Mouse (Mus musculus) intestine, embryonic 15.5 days (tissue): ENCODE data around the gene Lrrc29. TPM values are rescaled to one million over a fixed set of nuclear protein-coding genes. Genes with fewer than 3 reads are reported as not detected.

Experiments
- ATAC-seq: fragments of 200-750 bp; cut with Nextera tagmentation; 2 replicates; pipeline ENCODE4 v1.8.0; 2017; ENCODE audit warnings: moderate TSS enrichment, moderate library complexity
- H3K27ac ChIP-seq: fragments of 300-500 bp; sonication (generic); 2 replicates; pipeline ENCODE4 v1.5.1; 2015; ENCODE audit warnings: mild to moderate bottlenecking, inconsistent platforms
- H3K27me3 ChIP-seq: fragments of 300-500 bp; sonication (generic); replicated peaks from 2 replicates; pipeline ENCODE4 v1.6.1; 2015; ENCODE audit warnings: inconsistent platforms
- H3K36me3 ChIP-seq: fragments of 300-500 bp; sonication (generic); 2 replicates; pipeline ENCODE4 v1.6.1; 2015; ENCODE audit warnings: inconsistent platforms
- H3K4me1 ChIP-seq: fragments of 300-500 bp; sonication (generic); replicated peaks from 2 replicates; pipeline ENCODE4 v1.6.1; 2015; ENCODE audit warnings: inconsistent platforms
- H3K4me2 ChIP-seq: fragments of 300-500 bp; sonication (generic); replicated peaks from 2 replicates; pipeline ENCODE4 v1.6.1; 2015; ENCODE audit warnings: mild to moderate bottlenecking, inconsistent platforms
- H3K4me3 ChIP-seq: fragments of 300-500 bp; sonication (generic); replicated peaks from 2 replicates; pipeline ENCODE4 v1.5.1; 2015; ENCODE audit warnings: inconsistent platforms
- H3K9ac ChIP-seq: fragments of 300-500 bp; sonication (generic); 2 replicates; pipeline ENCODE4 v1.6.1; 2015; ENCODE audit warnings: inconsistent platforms
- H3K9me3 ChIP-seq: fragments of 300-500 bp; sonication (generic); 2 replicates; pipeline ENCODE4 v1.6.1; 2016; ENCODE audit warnings: inconsistent platforms
- WGBS: fragments of 180-500 bp; shearing (Covaris S2); methylation state at CpG from one replicate; pipeline ENCODE4 v1.1.7; 2015; 5-methylcytosine and 5-hydroxymethylcytosine counted together
- polyA plus RNA-seq: library from polyadenylated mRNA; unstranded; fragments of >200 nt; fragmentation: Nextera tagmentation; extraction: Ambion mirVana; gene quantifications from 2 replicates; pipeline ENCODE4 v1.2.1, GENCODE M21; 2015

Lrrc29 gene
- polyA plus RNA-seq, 1 experiment from 2014 or later, result 1.3 TPM

GRCm38 (mm10) chr8:105278911-105279334 is 47.2 kb downstream of the Lrrc29 start:
- no peak overlapping the region for H3K27ac ChIP-seq
- H3K9me3 ChIP-seq, result no peaks in the 10 kb centered on the region
- H3K9ac ChIP-seq, result no peak overlapping the region
- H3K4me3 ChIP-seq, result peak overlapping the region; percentile 15
- peaks cover 59% of the 10 kb centered on the region for H3K27me3 ChIP-seq
- ATAC-seq, result peak; percentile 63
- peaks cover 22% of the 10 kb centered on the region for H3K4me1 ChIP-seq
- no peaks in the 10 kb centered on the region for H3K36me3 ChIP-seq
- H3K4me2 ChIP-seq, result peak overlapping the region; percentile 63
- 3% methylated on average over 28 of the region's 28 CpGs for WGBS

GRCm38 (mm10) chr8:105276292-105277120 is 49.6 kb downstream of the Lrrc29 start:
- Histone ChIP-seq H3K4me3 (peak overlapping the region; percentile 43), H3K4me2 (peak overlapping the region; percentile 84), H3K36me3 (no peaks in the 10 kb centered on the region), H3K9ac (peak overlapping the region; percentile 38), H3K27me3 (peaks cover 76% of the 10 kb centered on the region), H3K4me1 (peaks cover 22% of the 10 kb centered on the region), H3K27ac (no peak overlapping the region), H3K9me3 (no peaks in the 10 kb centered on the region)
- WGBS, result 3% methylated on average over 30 of the region's 30 CpGs
- ATAC-seq, result peak; percentile 67

GRCm38 (mm10) chr8:105275840-105276239 is 50.2 kb downstream of the Lrrc29 start, which contains the start of gene Nol3:
Gene Nol3, plus strand, starts transcription at chr8:105276140.
- Histone ChIP-seq H3K4me1 (peaks cover 24% of the 10 kb centered on the region), H3K9ac (peak within 1 kb of the TSS; percentile 38), H3K9me3 (no peaks in the 10 kb centered on the region), H3K4me2 (peak within 1 kb of the TSS; percentile 84), H3K4me3 (peak within 1 kb of the TSS; percentile 43), H3K27me3 (peaks cover 83% of the 10 kb centered on the region), H3K27ac (no peak within 1 kb of the TSS), H3K36me3 (no peaks in the 10 kb centered on the region)
- 5% methylated on average over 10 of the region's 10 CpGs for WGBS
- no peak; the same call in 1 of the 2 replicates for ATAC-seq

GRCm38 (mm10) chr8:105275387-105275786 is 50.7 kb downstream of the Lrrc29 start:
- H3K36me3 ChIP-seq, result no peaks in the 10 kb centered on the region
- no peak overlapping the region for H3K27ac ChIP-seq
- H3K4me3 ChIP-seq, result peak overlapping the region; percentile 43; the same call in 1 of the 2 replicates
- H3K9me3 ChIP-seq, result no peaks in the 10 kb centered on the region
- peak overlapping the region; percentile 84 for H3K4me2 ChIP-seq
- peaks cover 87% of the 10 kb centered on the region for H3K27me3 ChIP-seq
- no peak for ATAC-seq
- 10% methylated on average over 11 of the region's 11 CpGs for WGBS
- H3K4me1 ChIP-seq, result peaks cover 29% of the 10 kb centered on the region
- no peak overlapping the region for H3K9ac ChIP-seq

GRCm38 (mm10) chr8:105270916-105271186 is 55.2 kb downstream of the Lrrc29 start:
- H3K4me1 ChIP-seq, result peaks cover 36% of the 10 kb centered on the region
- under 1% methylated on average over 11 of the region's 11 CpGs for WGBS
- H3K36me3 ChIP-seq, result no peaks in the 10 kb centered on the region
- H3K9ac ChIP-seq, result no peak overlapping the region
- H3K9me3 ChIP-seq, result no peaks in the 10 kb centered on the region
- H3K27ac ChIP-seq, result no peak overlapping the region
- peaks cover 82% of the 10 kb centered on the region for H3K27me3 ChIP-seq
- ATAC-seq, result no peak
- 0 out of 2 replicates have a peak overlapping the region, but pooled peaks have one; percentile 6 for H3K4me3 ChIP-seq
- peak overlapping the region; percentile 31 for H3K4me2 ChIP-seq

GRCm38 (mm10) chr8:105270101-105270915 is 55.8 kb downstream of the Lrrc29 start:
- H3K9ac ChIP-seq, result peak overlapping the region; percentile 40
- no peak overlapping the region for H3K27ac ChIP-seq
- H3K4me1 ChIP-seq, result peaks cover 31% of the 10 kb centered on the region
- peaks cover 77% of the 10 kb centered on the region for H3K27me3 ChIP-seq
- ATAC-seq, result no peak
- WGBS, result 4% methylated on average over 39 of the region's 39 CpGs
- no peaks in the 10 kb centered on the region for H3K9me3 ChIP-seq
- H3K4me3 ChIP-seq, result peak overlapping the region; percentile 41
- H3K36me3 ChIP-seq, result no peaks in the 10 kb centered on the region
- H3K4me2 ChIP-seq, result peak overlapping the region; percentile 90

- peak within 1 kb of the TSS; percentile 40 for H3K9ac ChIP-seq
- WGBS, result 2% methylated on average over 42 of the region's 42 CpGs
- peak within 1 kb of the TSS; percentile 41 for H3K4me3 ChIP-seq
- no peak within 1 kb of the TSS for H3K27ac ChIP-seq
- no peaks in the 10 kb centered on the region for H3K9me3 ChIP-seq
- H3K4me2 ChIP-seq, result peak within 1 kb of the TSS; percentile 90
- peaks cover 68% of the 10 kb centered on the region for H3K27me3 ChIP-seq
- no peaks in the 10 kb centered on the region for H3K36me3 ChIP-seq
- peak; percentile 57 for ATAC-seq
- peaks cover 34% of the 10 kb centered on the region for H3K4me1 ChIP-seq
Measured at GRCm38 (mm10) chr8:105269461-105269947, 56.6 kb downstream of the Lrrc29 start, which contains the start of gene Hsf4. Gene Hsf4, plus strand, starts transcription at chr8:105269801.

GRCm38 (mm10) chr8:105269075-105269458 is 57.0 kb downstream of the Lrrc29 start:
- Histone ChIP-seq H3K9me3 (no peaks in the 10 kb centered on the region), H3K36me3 (no peaks in the 10 kb centered on the region), H3K4me1 (peaks cover 34% of the 10 kb centered on the region), H3K9ac (peak overlapping the region; percentile 17), H3K4me2 (peak overlapping the region; percentile 90), H3K27me3 (peaks cover 64% of the 10 kb centered on the region), H3K27ac (no peak overlapping the region), H3K4me3 (peak overlapping the region; percentile 41)
- 7% methylated on average over 10 of the region's 10 CpGs for WGBS
- 0 out of 2 replicates have a peak, but pooled peaks have one; percentile 9 for ATAC-seq

- H3K4me2 ChIP-seq, result peak overlapping the region; percentile 90
- H3K36me3 ChIP-seq, result no peaks in the 10 kb centered on the region
- ATAC-seq, result peak; percentile 11; the same call in 1 of the 2 replicates
- peak overlapping the region; percentile 41 for H3K4me3 ChIP-seq
- H3K27me3 ChIP-seq, result peaks cover 60% of the 10 kb centered on the region
- H3K9ac ChIP-seq, result peak overlapping the region; percentile 17
- peaks cover 34% of the 10 kb centered on the region for H3K4me1 ChIP-seq
- no peak overlapping the region for H3K27ac ChIP-seq
- 3% methylated on average over 65 of the region's 65 CpGs for WGBS
- H3K9me3 ChIP-seq, result no peaks in the 10 kb centered on the region
Measured at GRCm38 (mm10) chr8:105268342-105269074, 57.6 kb downstream of the Lrrc29 start.

- WGBS, result 42% methylated on average over 13 of the region's 13 CpGs
- no peak overlapping the region for H3K27ac ChIP-seq
- no peaks in the 10 kb centered on the region for H3K9me3 ChIP-seq
- peaks cover 49% of the 10 kb centered on the region for H3K27me3 ChIP-seq
- H3K36me3 ChIP-seq, result no peaks in the 10 kb centered on the region
- ATAC-seq, result no peak
- H3K4me2 ChIP-seq, result no peak overlapping the region
- H3K4me1 ChIP-seq, result peaks cover 36% of the 10 kb centered on the region
- H3K4me3 ChIP-seq, result no peak overlapping the region
- no peak overlapping the region for H3K9ac ChIP-seq
Measured at GRCm38 (mm10) chr8:105266775-105267174, 59.3 kb downstream of the Lrrc29 start.

- H3K27ac ChIP-seq, result no peak overlapping the region
- H3K9me3 ChIP-seq, result no peaks in the 10 kb centered on the region
- peak; percentile 23 for ATAC-seq
- peak overlapping the region; percentile 63 for H3K4me3 ChIP-seq
- peaks cover 28% of the 10 kb centered on the region for H3K4me1 ChIP-seq
- no peaks in the 10 kb centered on the region for H3K36me3 ChIP-seq
- peak overlapping the region; percentile 31; the same call in 1 of the 2 replicates for H3K9ac ChIP-seq
- peak overlapping the region; percentile 78 for H3K4me2 ChIP-seq
- peaks cover 36% of the 10 kb centered on the region for H3K27me3 ChIP-seq
- whole genome bisulfite sequencing, result 8% methylated on average over 10 of the region's 10 CpGs
Measured at GRCm38 (mm10) chr8:105265128-105265527, 61.0 kb downstream of the Lrrc29 start.
